Mouse (Mus musculus) small intestine, adult 2 months (tissue): ENCODE results near the gene Anapc16. TPM values are rescaled to one million over a fixed set of nuclear protein-coding genes. Genes with fewer than 3 reads are reported as not detected.

Experiments
- H3K27ac ChIP-seq: fragments of 200-500 bp; 2 replicates; pipeline ENCODE4 v1.5.1; 2012; ENCODE audit warnings: low read depth, low read length, control low read depth, inconsistent platforms; ENCODE audit not compliant: insufficient read depth
- H3K27me3 ChIP-seq: fragments of 200-500 bp; 2 replicates; pipeline ENCODE4 v1.6.1; 2012; ENCODE audit warnings: mild to moderate bottlenecking, moderate library complexity, low read length, inconsistent platforms; ENCODE audit not compliant: control insufficient read depth, insufficient read depth
- H3K36me3 ChIP-seq: fragments of 200-500 bp; 2 replicates; pipeline ENCODE4 v1.6.1; 2012; ENCODE audit warnings: mild to moderate bottlenecking, low read length, control low read depth, inconsistent platforms; ENCODE audit not compliant: control insufficient read depth, insufficient read depth
- H3K4me1 ChIP-seq: fragments of 200-500 bp; 2 replicates; pipeline ENCODE4 v1.6.1; 2012; ENCODE audit warnings: low read length, inconsistent platforms, mixed read lengths; ENCODE audit not compliant: control insufficient read depth, insufficient read depth, insufficient read length
- H3K4me3 ChIP-seq: fragments of 200-500 bp; 2 replicates; pipeline ENCODE4 v1.5.1; 2012; ENCODE audit warnings: low read depth, mild to moderate bottlenecking, control low read depth, inconsistent platforms, low read length, moderate library complexity
- CTCF ChIP-seq: fragments of 200-500 bp; IDR thresholded peaks from 2 replicates; pipeline ENCODE4 v1.5.1; 2012; ENCODE audit warnings: low read depth, mild to moderate bottlenecking, control low read depth, inconsistent platforms, low read length, moderate library complexity, mixed read lengths; ENCODE audit not compliant: insufficient replicate concordance, insufficient read length; ENCODE audit errors: extremely low read depth
- POLR2A ChIP-seq: fragments of 200-500 bp; IDR thresholded peaks from 2 replicates; pipeline ENCODE4 v1.6.1; 2012; ENCODE audit warnings: low read depth, mild to moderate bottlenecking, control low read depth, inconsistent platforms, low read length, moderate library complexity
- WGBS: fragments of 180-500 bp; shearing (Covaris S2); methylation state at CpG from one replicate; pipeline ENCODE4 v1.1.7; 2018; 5-methylcytosine and 5-hydroxymethylcytosine counted together
- polyA plus RNA-seq: library from polyadenylated mRNA; depleted of rRNA; stranded (reverse); fragments of >200 nt; gene quantifications from 2 replicates; pipeline ENCODE4 v1.2.3, GENCODE M21; 2012

Gene Anapc16
- polyA plus RNA-seq, 1 experiment = 51.4 TPM

DNA sequence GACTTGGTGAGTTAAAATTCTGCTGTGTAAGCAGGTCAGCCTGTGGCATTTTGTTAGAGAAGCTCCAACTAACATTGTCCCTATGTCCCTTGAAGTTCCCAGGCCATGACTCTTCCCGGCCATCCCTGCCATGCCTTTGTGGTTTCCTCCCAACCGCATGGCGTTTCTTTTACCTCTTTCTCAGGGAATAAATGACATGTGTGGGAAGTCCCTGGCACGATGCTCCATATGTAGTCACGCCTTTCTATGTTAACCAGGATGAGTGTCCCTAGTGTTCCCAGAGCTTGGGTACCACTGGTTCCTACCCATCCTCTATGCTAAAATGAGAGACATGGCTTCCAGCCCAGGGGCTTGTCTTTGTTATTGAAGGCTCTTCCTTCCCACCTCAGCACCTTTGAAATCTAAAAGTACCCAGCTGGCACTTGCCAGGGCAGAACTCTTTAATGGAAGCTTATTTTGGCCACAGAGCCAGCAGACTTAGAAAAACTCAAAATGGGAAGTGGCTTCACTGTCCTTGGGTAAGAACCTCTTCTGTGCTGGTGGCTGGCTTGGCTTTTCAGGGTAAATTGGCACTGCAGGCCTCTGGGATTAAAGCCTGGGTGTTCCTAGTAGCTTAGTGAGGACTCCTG, 25.1 kb downstream of the Anapc16 start:
- Histone ChIP-seq H3K4me3 (no peak overlapping the region), H3K4me1 (peaks cover 45% of the 10 kb centered on the region), H3K36me3 (no peaks in the 10 kb centered on the region), H3K27ac (peak overlapping the region; percentile 89), H3K27me3 (no peaks in the 10 kb centered on the region)
- TF ChIP-seq CTCF = no peak
- 65% methylated on average over 5 of the region's 5 CpGs for WGBS

DNA sequence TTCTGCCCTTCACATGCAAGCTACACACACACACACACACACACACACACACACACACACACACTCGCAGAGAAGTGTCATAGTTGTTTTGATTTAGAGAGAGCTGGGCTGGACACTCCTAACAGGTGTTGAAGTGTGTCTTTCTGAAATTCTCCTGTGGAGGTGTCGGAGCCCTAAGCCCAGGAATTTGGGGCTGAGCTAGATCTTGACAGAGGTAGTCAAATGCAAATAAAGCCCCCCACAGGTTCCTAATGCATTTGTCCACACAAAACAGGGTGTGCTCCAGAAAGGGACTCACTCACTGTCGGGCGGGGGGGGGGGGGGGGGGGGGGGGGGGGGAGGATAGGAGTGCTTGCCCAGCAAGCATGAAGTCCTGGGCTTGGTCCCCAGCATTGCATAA, 25.8 kb downstream of the Anapc16 start:
- TF ChIP-seq CTCF (no peak), POLR2A (no peak)
- no peak overlapping the region for H3K27ac ChIP-seq
- 41% methylated on average over 3 of the region's 4 CpGs for WGBS
- no peaks in the 10 kb centered on the region for H3K27me3 ChIP-seq
- H3K4me1 ChIP-seq = peaks cover 50% of the 10 kb centered on the region
- no peak overlapping the region for H3K4me3 ChIP-seq
- no peaks in the 10 kb centered on the region for H3K36me3 ChIP-seq

DNA sequence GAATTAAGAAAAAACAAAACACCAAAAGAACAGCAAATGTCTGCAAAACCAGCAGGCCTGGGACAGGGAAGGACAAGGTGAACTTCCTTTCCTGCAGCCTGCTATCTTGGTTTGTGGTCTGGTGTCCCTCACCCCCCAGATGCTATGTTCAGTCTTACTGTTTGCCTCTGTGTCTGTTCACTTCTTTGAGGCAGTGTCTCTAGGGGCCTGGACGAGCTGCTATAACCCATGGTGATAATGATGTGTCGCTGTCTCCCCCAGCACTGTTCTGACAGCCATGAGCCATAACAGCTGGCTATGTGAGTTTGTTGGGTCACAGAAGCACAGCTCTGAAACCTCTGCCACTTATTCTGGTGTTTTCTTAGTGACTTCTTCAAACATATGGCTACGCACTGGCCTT, 28.1 kb downstream of the Anapc16 start:
- 72% methylated on average over 3 of the region's 3 CpGs for WGBS
- Histone ChIP-seq H3K4me3 (no peak overlapping the region), H3K27ac (peak overlapping the region; percentile 74), H3K27me3 (no peaks in the 10 kb centered on the region), H3K36me3 (no peaks in the 10 kb centered on the region), H3K4me1 (peaks cover 61% of the 10 kb centered on the region)
- TF ChIP-seq POLR2A = no peak
- no peak for TF ChIP-seq CTCF

DNA sequence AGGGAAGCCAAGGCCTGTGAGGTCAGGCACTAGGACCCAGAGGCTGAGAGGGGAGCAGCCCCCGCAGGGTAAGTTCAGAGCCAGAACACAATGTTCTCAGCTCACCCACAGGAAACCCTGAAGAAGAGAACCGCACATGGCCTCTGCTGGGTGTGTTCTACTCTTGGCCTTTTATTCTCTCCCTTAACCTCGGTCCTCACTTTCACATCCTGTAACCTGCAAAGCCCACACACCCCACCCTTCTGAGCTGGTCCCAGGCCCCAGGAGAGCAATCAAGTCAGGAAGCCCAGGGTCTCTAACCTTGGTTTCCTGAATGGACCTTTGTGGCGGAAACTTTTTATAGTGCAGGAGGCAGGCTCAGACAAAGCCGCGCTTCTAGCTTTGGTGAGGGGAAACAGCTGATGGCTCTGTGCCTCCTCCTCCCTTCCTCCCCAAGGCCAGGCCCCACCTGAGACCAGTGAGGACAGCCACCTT, 28.7 kb downstream of the Anapc16 start:
- TF ChIP-seq CTCF (no peak), POLR2A (peak; percentile 28; the same call in 1 of the 2 replicates)
- H3K36me3 ChIP-seq = no peaks in the 10 kb centered on the region
- H3K27me3 ChIP-seq = no peaks in the 10 kb centered on the region
- peaks cover 59% of the 10 kb centered on the region for H3K4me1 ChIP-seq
- H3K4me3 ChIP-seq = no peak overlapping the region
- WGBS = 17% methylated on average over 6 of the region's 6 CpGs
- peak overlapping the region; percentile 74 for H3K27ac ChIP-seq

DNA sequence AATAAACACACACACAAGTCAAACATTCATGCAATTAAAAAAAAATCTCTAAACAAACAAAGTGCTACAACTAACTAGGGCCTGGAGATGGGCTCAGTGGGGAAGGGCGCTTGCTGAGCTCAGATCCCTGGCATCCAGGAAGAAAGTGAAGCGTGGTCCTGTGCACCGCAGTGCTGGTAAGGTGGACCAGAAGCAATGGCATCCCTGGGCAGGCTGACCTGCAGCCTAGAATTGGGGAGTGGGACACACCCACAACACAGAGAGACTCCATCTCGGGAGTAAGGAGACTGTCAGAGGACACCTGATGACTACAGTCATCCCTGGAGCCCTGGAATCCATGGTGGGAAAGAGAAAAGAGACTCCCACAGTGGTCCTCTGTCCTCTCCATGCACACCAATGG, 29.5 kb downstream of the Anapc16 start:
- H3K4me3 ChIP-seq = no peak overlapping the region
- TF ChIP-seq POLR2A (no peak), CTCF (no peak)
- peaks cover 51% of the 10 kb centered on the region for H3K4me1 ChIP-seq
- H3K27ac ChIP-seq = peak overlapping the region; percentile 74
- H3K36me3 ChIP-seq = no peaks in the 10 kb centered on the region
- no peaks in the 10 kb centered on the region for H3K27me3 ChIP-seq
- 28% methylated on average over 4 of the region's 4 CpGs for WGBS

DNA sequence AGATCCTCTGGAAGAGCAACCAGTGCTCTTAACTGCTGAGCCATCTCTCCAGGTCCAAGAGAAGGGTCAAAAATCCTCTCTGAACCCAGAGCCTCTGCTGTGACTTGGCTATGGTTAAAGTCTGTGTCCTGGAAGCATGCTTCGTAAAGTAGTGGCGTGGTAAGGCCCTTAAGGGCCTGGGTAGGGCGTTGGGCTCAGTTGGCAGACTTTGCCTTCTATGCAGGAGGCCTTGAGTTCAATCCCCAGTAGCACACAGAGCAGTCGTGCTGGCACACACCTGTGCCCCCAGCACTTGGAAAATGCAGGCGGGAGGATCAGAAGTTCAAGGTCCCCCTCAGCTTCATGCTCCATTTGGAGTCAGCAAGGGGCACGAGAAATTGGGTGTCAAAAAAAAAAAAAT, 29.9 kb downstream of the Anapc16 start:
- H3K4me1 ChIP-seq = peaks cover 47% of the 10 kb centered on the region
- TF ChIP-seq POLR2A (no peak), CTCF (no peak)
- 19% methylated on average over 6 of the region's 6 CpGs for WGBS
- H3K36me3 ChIP-seq = no peaks in the 10 kb centered on the region
- no peak overlapping the region for H3K4me3 ChIP-seq
- H3K27me3 ChIP-seq = no peaks in the 10 kb centered on the region
- H3K27ac ChIP-seq = peak overlapping the region; percentile 74

DNA sequence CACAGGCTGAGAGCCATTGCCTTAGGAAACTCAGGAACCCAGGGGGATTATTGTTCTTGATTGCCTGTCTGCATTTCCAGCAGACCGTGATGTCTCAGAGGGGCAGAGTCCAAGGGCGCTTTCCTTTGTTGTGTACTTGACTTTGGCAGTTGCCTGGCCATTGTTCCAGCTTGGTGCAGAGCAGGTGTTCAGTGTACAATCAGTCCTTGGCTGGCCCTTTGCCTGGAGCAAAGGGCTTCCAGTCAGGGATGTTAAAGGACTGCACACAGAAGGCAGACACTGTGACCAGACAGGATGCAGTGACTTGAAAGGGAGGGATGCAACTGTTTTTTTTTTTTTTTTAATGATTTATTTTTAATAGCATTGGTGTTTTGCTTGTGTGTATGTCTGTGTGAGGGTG, 30.4 kb downstream of the Anapc16 start:
- Histone ChIP-seq H3K36me3 (no peaks in the 10 kb centered on the region), H3K27me3 (no peaks in the 10 kb centered on the region), H3K4me3 (no peak overlapping the region), H3K4me1 (peaks cover 44% of the 10 kb centered on the region), H3K27ac (peak overlapping the region; percentile 74)
- 13% methylated on average over 2 of the region's 2 CpGs for WGBS
- TF ChIP-seq POLR2A (no peak), CTCF (no peak)

DNA sequence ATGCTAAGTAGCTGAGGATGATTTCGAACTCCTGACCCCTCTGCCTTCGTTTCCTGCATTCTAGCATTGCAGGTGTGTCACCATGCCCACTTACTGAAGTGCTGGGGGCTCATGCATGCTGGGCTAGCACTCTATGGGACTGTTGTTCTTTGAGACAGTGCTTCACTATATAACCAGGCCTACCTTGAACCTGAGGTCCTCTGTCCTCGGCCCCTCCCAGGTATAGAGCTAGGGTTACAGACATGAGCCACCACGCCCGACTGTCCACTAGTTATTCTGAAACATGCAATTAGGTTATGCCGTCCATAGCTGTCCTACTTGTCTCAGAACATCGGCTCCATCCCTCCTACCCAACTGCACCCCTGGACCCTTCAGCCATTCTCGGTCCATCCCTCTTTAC, 31.1 kb downstream of the Anapc16 start:
- 48% methylated on average over 8 of the region's 8 CpGs for WGBS
- Histone ChIP-seq H3K4me1 (peaks cover 44% of the 10 kb centered on the region), H3K4me3 (no peak overlapping the region), H3K27ac (peak overlapping the region; percentile 40), H3K27me3 (no peaks in the 10 kb centered on the region), H3K36me3 (no peaks in the 10 kb centered on the region)
- TF ChIP-seq POLR2A (no peak), CTCF (no peak)
